Mouse (Mus musculus): Measurements from ENCODE around the gene Rnf207. TPM values are rescaled to one million over a fixed set of nuclear protein-coding genes. Genes with fewer than 3 reads are reported as not detected.
A peak's percentile ranks its signal among the peaks of the same experiment; 100 is the strongest.

Rnf207 gene
- polyA plus RNA-seq (2015; fragmentation: Nextera tagmentation; extraction: Ambion mirVana), result 0.23 and 0.72 TPM in 2 replicates

DNA sequence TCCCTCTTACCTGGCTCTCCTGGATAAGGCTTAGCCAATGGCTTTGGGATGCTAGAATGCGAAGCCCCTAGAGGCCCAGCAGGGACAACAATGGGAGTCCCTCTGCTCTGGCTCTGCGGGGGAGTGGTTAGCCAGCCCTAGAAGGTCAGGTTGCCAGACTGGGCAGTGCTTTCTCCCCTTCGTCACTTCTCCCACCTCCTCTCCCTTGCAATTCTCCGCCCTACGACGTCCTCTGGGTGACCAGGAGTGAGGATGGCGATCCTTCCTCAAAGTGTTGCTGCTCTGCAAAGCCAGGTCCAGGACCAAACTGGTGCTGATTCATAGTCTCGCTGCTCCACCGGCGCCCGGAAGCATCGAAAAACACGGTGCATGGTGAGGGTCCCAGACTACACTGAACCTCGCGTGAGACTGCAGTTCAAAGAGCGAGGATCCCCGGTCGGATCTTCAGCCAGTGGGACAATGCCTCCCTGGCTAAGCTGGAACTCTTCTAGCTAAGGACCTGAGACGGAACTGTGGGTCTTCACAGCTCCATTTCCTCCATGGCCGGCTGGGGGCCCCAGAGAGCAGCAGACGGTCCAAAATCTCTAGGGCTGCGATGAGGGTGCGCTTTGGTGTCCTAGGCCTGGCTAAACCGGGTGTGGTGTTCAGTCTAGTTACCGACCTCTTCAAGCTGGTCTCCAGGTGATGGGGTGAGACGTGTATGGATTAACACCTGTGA is at the start of gene Rnf207:
TSS of gene Rnf207 (minus strand) at position 477 of the 718 bp plus-strand sequence.
- H3K4me1 ChIP-seq, result peaks cover 22% of the 10 kb centered on the region
- no peaks in the 10 kb centered on the region for H3K36me3 ChIP-seq
- peak within 1 kb of the TSS; percentile 18; the same call in 1 of the 2 replicates for H3K4me3 ChIP-seq (replicated peaks)
- no peak for ATAC-seq (ENCODE audit: insufficient number of reproducible peaks, low FRiP score, low TSS enrichment, low read depth)
- H3K27ac ChIP-seq (replicated peaks), result no peak within 1 kb of the TSS
- peak within 1 kb of the TSS; percentile 40 for H3K4me2 ChIP-seq (replicated peaks)
- WGBS, result 2% methylated on average over 26 of the region's 26 CpGs
- H3K27me3 ChIP-seq, result peaks cover 54% of the 10 kb centered on the region
- H3K9me3 ChIP-seq (replicated peaks), result no peaks in the 10 kb centered on the region
- no peak within 1 kb of the TSS for H3K9ac ChIP-seq

DNA sequence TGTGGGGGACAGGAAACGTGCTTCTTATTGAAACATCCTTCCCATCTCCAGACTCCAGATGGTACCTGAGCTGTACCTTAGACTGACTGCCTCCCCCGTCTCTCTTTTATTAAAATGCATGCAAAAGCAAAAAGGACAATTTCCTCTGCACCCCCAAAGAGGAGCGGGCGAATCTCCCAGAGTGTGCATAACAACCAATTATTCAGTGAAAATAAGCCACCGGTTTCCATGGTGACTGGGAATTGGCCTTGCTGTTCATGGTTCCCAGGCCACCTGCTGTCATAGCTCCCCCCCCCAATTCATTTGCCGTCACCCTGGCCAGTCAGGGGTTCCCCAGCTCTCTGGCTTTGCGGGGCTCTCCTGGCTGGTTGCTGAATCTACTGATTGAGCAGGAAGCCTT is 46.4 kb upstream of the Rnf207 start:
- H3K27ac ChIP-seq (replicated peaks), result no peak overlapping the region
- no peak for ATAC-seq (ENCODE audit: insufficient number of reproducible peaks, low FRiP score, low TSS enrichment, low read depth)
- H3K4me1 ChIP-seq, result peaks cover 9% of the 10 kb centered on the region
- 65% methylated on average over 7 of the region's 7 CpGs for WGBS
- H3K9ac ChIP-seq, result no peak overlapping the region
- peaks cover 7% of the 10 kb centered on the region for H3K27me3 ChIP-seq
- no peak overlapping the region for H3K4me2 ChIP-seq (replicated peaks)
- no peaks in the 10 kb centered on the region for H3K36me3 ChIP-seq
- H3K4me3 ChIP-seq (replicated peaks), result no peak overlapping the region
- no peaks in the 10 kb centered on the region for H3K9me3 ChIP-seq (replicated peaks)

DNA sequence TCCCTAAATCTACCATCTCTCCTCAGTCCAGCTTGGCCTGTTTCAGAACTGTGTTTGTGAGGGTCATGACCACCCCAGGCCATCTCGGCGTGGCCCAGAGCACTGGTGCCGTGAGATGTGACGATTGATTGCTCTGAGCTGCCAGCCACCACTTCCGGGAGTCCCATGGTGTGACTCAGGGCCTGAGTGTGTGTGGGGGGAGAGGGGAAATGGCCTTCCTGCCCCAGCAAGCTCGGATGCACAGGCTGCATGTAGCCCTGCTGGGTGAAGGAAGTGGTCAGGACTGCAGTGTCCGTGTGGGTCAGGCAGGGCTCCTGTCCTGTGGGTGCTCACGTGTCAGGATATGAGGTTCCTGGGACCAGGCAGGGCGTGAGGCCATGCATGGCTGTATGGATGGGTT is 43.4 kb upstream of the Rnf207 start:
- Histone ChIP-seq H3K4me2 (replicated peaks) (no peak overlapping the region), H3K27ac (replicated peaks) (no peak overlapping the region), H3K4me3 (replicated peaks) (no peak overlapping the region), H3K9ac (no peak overlapping the region), H3K4me1 (peaks cover 9% of the 10 kb centered on the region), H3K36me3 (no peaks in the 10 kb centered on the region), H3K9me3 (replicated peaks) (no peaks in the 10 kb centered on the region), H3K27me3 (peaks cover 18% of the 10 kb centered on the region)
- WGBS, result 70% methylated on average over 9 of the region's 9 CpGs
- ATAC-seq (ENCODE audit: insufficient number of reproducible peaks, low FRiP score, low TSS enrichment, low read depth), result no peak

DNA sequence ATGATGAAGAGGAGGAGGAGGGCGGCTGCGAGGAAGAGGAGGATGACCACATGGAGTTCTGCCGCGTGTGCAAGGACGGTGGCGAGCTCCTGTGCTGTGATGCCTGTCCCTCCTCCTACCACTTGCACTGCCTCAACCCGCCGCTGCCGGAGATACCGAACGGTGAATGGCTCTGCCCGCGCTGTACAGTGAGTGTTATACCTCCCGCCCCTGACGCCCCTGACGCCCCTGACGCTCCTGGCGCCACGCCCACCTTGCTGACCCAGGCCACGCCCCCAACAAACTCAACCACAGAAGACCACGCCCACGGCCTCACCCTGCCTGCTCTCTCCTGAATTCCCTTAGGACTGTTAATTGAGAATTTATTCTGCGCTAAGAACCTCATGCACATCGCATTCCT is 42.1 kb upstream of the Rnf207 start:
- peak overlapping the region; percentile 35 for H3K4me2 ChIP-seq (replicated peaks)
- H3K9me3 ChIP-seq (replicated peaks), result no peaks in the 10 kb centered on the region
- H3K36me3 ChIP-seq, result no peaks in the 10 kb centered on the region
- peaks cover 18% of the 10 kb centered on the region for H3K27me3 ChIP-seq
- H3K27ac ChIP-seq (replicated peaks), result no peak overlapping the region
- peak; percentile 47; the same call in 1 of the 2 replicates for ATAC-seq (ENCODE audit: insufficient number of reproducible peaks, low FRiP score, low TSS enrichment, low read depth)
- no peak overlapping the region for H3K9ac ChIP-seq
- peaks cover 9% of the 10 kb centered on the region for H3K4me1 ChIP-seq
- WGBS, result under 1% methylated on average over 24 of the region's 24 CpGs
- peak overlapping the region; percentile 11; the same call in 1 of the 2 replicates for H3K4me3 ChIP-seq (replicated peaks)

DNA sequence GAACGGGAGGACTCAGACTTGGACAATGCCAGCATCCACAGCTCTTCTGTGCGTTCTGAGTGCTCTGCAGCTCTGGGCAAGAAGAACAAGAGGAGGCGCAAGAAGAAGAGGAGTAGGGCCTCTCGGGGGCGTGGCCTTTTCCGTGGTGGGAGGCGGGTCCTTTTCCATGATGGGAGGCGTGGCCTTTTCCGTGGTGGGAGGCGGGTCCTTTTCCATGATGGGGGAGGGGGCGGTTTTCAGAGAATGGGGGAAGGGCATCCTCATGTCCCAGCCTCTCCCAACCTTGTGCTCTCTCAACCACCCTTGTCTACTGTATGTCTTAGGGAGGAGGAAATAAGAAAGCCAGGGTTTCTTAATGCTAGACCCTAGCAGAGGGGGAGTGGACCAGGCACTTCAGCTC is 40.9 kb upstream of the Rnf207 start:
- no peaks in the 10 kb centered on the region for H3K9me3 ChIP-seq (replicated peaks)

DNA sequence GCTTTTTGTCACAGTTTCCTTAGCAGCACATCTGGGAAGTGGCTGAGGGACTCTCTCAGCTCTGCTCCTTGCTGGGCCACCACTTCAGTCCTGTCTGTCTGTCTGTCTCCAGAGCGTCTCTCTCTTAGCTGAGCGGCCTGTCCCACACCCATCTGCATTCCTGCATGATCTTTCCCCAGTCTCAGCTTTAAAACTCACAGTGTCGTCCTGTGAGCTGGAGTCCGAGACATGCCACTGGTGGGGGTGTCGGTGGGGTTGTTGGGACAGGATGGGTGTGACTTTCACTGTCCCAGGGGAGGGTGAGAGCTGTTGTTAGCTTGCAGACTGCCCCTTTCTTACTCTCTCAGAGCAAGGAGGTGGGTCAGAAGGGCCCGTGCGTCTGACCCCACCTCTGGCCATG is 36.9 kb upstream of the Rnf207 start:
- no peak for ATAC-seq (ENCODE audit: insufficient number of reproducible peaks, low FRiP score, low TSS enrichment, low read depth)
- H3K4me1 ChIP-seq, result peaks cover 4% of the 10 kb centered on the region
- no peaks in the 10 kb centered on the region for H3K9me3 ChIP-seq (replicated peaks)
- no peak overlapping the region for H3K9ac ChIP-seq
- H3K4me2 ChIP-seq (replicated peaks), result no peak overlapping the region
- no peaks in the 10 kb centered on the region for H3K36me3 ChIP-seq
- no peak overlapping the region for H3K4me3 ChIP-seq (replicated peaks)
- H3K27me3 ChIP-seq, result peaks cover 27% of the 10 kb centered on the region
- WGBS, result 74% methylated on average over 7 of the region's 7 CpGs
- H3K27ac ChIP-seq (replicated peaks), result no peak overlapping the region

More for the DNA sequence above, 40.9 kb upstream of the Rnf207 start:
- Histone ChIP-seq H3K27me3 (peaks cover 18% of the 10 kb centered on the region), H3K27ac (replicated peaks) (no peak overlapping the region), H3K4me1 (peaks cover 9% of the 10 kb centered on the region), H3K9ac (no peak overlapping the region), H3K4me2 (replicated peaks) (no peak overlapping the region), H3K4me3 (replicated peaks) (no peak overlapping the region), H3K36me3 (no peaks in the 10 kb centered on the region)
- no peak for ATAC-seq (ENCODE audit: insufficient number of reproducible peaks, low FRiP score, low TSS enrichment, low read depth)
- 7% methylated on average over 11 of the region's 11 CpGs for WGBS

DNA sequence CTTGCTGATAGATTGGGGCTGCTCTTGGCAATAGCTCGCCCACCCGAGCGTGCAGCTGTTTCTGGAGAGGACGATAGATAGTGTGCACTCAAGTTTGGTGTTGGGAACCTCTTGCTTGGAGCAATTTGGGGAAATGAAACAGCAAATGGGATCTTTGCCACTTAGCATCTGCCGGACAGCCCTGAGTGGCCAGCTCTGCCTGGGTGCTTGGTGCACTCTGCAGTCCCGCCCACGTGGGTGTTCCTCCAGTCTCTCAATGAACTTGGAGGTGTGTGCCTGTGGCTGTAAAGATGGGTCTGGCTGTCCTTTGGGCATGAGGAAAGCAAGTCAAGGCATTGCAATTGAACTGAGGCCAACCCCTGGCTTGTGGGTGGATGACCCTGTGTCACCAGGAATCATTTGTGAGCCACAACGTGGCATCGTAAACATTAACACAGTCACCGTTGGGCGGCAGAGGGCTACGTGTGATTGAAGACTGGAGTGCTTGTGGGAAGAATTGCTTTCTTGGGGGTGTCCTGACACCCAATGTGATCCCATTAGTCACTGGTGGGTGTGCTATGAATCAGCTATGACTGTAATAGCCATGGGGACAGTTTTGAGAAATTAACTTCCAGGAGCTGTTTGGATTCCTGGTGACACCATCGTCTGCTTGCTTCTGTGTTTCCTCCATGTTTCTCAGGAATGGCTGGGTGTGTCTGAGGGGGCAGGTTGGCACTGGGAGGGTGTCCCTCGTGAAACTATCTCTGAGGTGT is 35.3 kb upstream of the Rnf207 start:
- no peaks in the 10 kb centered on the region for H3K36me3 ChIP-seq
- H3K4me3 ChIP-seq (replicated peaks), result no peak overlapping the region
- no peak overlapping the region for H3K27ac ChIP-seq (replicated peaks)
- H3K4me2 ChIP-seq (replicated peaks), result no peak overlapping the region
- H3K9me3 ChIP-seq (replicated peaks), result no peaks in the 10 kb centered on the region
- WGBS, result 82% methylated on average over 14 of the region's 14 CpGs
- no peak overlapping the region for H3K9ac ChIP-seq
- peaks cover 28% of the 10 kb centered on the region for H3K27me3 ChIP-seq
- no peak for ATAC-seq (ENCODE audit: insufficient number of reproducible peaks, low FRiP score, low TSS enrichment, low read depth)
- H3K4me1 ChIP-seq, result 0 out of 2 replicates have a peak, but pooled peaks cover 5% of the 10 kb centered on the region

DNA sequence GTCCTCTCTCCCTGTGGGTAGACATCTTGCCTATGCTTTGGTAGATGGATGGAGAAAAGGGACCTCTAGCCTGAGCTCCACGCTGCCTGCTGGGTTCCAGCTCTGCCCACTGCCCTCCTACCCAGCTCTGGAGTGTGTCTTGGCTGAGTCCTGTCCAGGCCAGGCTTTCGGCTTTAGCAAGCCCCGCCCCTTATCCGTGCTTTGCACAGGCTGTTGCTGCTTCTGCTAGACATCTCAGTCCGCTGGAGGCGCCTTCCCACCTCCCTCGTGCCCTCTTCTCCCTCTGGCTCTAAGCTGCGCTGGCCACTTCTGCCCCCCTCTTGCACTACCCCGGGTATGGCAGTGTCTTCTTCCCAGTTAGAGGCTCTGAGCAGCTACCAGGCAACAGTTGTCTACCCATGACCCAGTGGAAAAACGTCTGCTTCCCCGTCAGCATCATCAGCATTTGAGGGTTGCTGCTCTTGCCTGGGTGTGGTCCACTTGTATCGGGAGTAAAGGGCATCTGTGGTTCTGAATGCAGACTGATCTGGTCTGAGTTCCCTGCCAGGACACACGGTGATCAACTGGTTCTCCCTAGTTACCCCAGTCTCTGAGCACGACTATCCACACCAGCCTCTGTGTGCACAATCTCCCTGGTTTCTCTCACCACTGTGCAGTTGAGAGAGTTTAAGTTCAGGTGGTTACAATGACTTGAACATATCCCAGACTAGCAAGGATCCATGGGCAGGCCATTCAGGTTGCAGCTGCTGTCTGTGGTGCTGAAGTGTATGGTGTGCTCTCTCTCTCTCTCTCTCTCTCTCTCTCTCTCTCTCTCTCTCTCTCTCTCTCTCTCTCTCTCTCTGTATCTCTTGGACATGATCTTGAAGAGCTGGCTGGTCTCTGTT is 32.9 kb upstream of the Rnf207 start:
- Histone ChIP-seq H3K36me3 (no peaks in the 10 kb centered on the region), H3K27ac (replicated peaks) (no peak overlapping the region), H3K27me3 (peaks cover 39% of the 10 kb centered on the region), H3K4me2 (replicated peaks) (no peak overlapping the region), H3K9ac (no peak overlapping the region), H3K9me3 (replicated peaks) (no peaks in the 10 kb centered on the region), H3K4me3 (replicated peaks) (no peak overlapping the region), H3K4me1 (0 out of 2 replicates have a peak, but pooled peaks cover 5% of the 10 kb centered on the region)
- ATAC-seq (ENCODE audit: insufficient number of reproducible peaks, low FRiP score, low TSS enrichment, low read depth), result no peak
- 19% methylated on average over 14 of the region's 14 CpGs for WGBS

DNA sequence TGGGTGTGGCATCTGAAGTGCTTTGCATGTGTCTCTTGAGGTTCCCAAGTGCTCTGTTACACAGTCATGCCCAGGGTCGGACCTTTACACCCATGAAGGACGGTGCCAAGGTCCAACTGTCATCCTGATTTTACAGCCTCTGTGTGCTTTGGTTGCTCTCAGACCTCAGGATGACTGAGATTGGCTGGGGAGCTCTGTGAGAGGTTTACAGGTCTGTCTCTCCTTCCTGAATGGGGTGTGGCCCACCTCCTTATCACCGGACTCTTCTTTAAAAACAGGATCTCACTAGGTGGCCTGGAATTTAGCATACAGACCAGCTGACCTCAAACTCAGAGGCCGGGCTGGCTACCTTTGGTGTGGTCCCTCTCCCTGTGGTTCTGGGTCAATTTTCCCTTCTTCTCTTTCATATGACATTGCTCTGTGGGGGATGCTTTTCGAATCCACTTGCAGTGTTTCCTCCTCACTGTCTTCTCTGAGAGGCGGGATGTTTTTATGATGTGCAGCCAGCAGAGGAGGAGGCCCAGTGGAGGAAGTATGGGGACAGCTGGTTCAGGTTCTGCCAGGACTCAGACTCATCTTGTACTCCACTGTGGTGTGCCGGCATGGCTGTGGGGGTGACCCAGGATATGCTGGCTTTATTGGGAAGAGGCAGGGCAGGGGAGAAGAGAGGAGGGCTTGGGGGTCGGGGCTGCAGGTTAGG is 32.1 kb upstream of the Rnf207 start:
- Histone ChIP-seq H3K4me1 (0 out of 2 replicates have a peak, but pooled peaks cover 5% of the 10 kb centered on the region), H3K9me3 (replicated peaks) (no peaks in the 10 kb centered on the region), H3K4me2 (replicated peaks) (no peak overlapping the region), H3K4me3 (replicated peaks) (no peak overlapping the region), H3K27me3 (peaks cover 39% of the 10 kb centered on the region), H3K27ac (replicated peaks) (no peak overlapping the region), H3K36me3 (no peaks in the 10 kb centered on the region), H3K9ac (no peak overlapping the region)
- no peak for ATAC-seq (ENCODE audit: insufficient number of reproducible peaks, low FRiP score, low TSS enrichment, low read depth)
- WGBS, result 35% methylated on average over 8 of the region's 8 CpGs

DNA sequence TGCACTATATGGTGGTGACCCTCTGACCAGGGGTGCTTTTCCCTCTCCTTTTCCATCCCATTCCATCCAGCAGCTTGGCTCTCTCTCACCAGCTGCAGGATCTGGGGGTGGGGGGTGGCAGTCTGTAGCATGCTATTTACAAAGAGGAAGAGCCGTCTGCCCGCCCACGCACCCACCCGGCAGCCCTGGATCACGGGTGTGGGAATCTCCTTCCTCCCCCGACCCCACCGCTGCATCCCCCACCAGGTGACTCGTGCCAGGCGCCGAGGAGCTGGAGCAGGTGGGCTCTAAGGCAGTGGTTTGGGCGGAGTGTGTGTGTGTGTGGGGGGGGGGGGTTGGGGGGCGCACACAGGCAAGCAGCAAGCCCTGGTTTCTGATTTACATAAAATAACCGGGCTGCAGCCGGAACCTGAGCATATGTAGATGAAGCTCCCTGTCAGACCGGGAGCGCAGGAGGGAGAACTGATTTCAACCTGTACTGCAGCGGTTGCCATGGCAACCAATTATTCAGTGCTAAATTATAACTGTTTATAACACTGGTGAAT is 31.1 kb upstream of the Rnf207 start:
- H3K9me3 ChIP-seq (replicated peaks), result no peaks in the 10 kb centered on the region
- H3K27me3 ChIP-seq, result peaks cover 39% of the 10 kb centered on the region
- H3K27ac ChIP-seq (replicated peaks), result no peak overlapping the region
- 7% methylated on average over 16 of the region's 17 CpGs for WGBS
- no peak overlapping the region for H3K9ac ChIP-seq
- 0 out of 2 replicates have a peak overlapping the region, but pooled peaks have one; percentile 8 for H3K4me2 ChIP-seq (replicated peaks)
- peaks cover 9% of the 10 kb centered on the region; the same call in 1 of the 2 replicates for H3K4me1 ChIP-seq
- H3K4me3 ChIP-seq (replicated peaks), result no peak overlapping the region
- no peaks in the 10 kb centered on the region for H3K36me3 ChIP-seq
- no peak for ATAC-seq (ENCODE audit: insufficient number of reproducible peaks, low FRiP score, low TSS enrichment, low read depth)

Measured in embryonic facial prominence, embryonic 15.5 days (tissue).